Mouse (Mus musculus) MEL (cell line): Measurements from ENCODE around the gene Pik3cd. TPM values are rescaled to one million over a fixed set of nuclear protein-coding genes. Genes with fewer than 3 reads are reported as not detected.
A peak's percentile ranks its signal among the peaks of the same experiment; 100 is the strongest.

Experiments used
- DNase-seq: peaks from one replicate; pipeline ENCODE4 v3.0.0; 2011; ENCODE audit warnings: low read depth, low spot score
- H3K27ac ChIP-seq: 2 replicates; pipeline ENCODE4 v1.5.1; 2012; ENCODE audit warnings: low read depth, mild to moderate bottlenecking, control low read depth, low read length, moderate library complexity; ENCODE audit not compliant: control insufficient read depth
- H3K27me3 ChIP-seq, 2 experiments: fragments of 150-350 bp in 1 of 2; sonication (generic) in 1 of 2; 2 replicates each; pipeline ENCODE4 v1.6.1; 2012; ENCODE audit warnings: low read length in 2 of 2, mild to moderate bottlenecking in 2 of 2, improper control_type of control experiment in 1 of 2, moderate library complexity in 1 of 2; ENCODE audit not compliant: insufficient read depth in 2 of 2, control insufficient read depth in 1 of 2
- H3K36me3 ChIP-seq, 2 experiments: 2 replicates each; pipeline ENCODE4 v1.6.1; 2012 to 2014; ENCODE audit warnings: low read length in 2 of 2, improper control_type of control experiment in 1 of 2, inconsistent platforms in 1 of 2, mild to moderate bottlenecking in 1 of 2; ENCODE audit not compliant: insufficient read depth in 2 of 2, control insufficient read depth in 1 of 2
- H3K4me1 ChIP-seq, 2 experiments: fragments of 150-350 bp in 1 of 2; sonication (generic) in 1 of 2; 2 replicates each; pipeline ENCODE4 v1.6.1; 2012; ENCODE audit warnings: low read length in 2 of 2, improper control_type of control experiment in 1 of 2, mild to moderate bottlenecking in 1 of 2; ENCODE audit not compliant: insufficient read depth in 2 of 2, control insufficient read depth in 1 of 2
- H3K4me3 ChIP-seq, 2 experiments: fragments of 150-350 bp in 1 of 2; sonication (generic) in 1 of 2; 2 replicates each; pipeline ENCODE4 v1.5.1; 2012; ENCODE audit warnings: low read depth in 2 of 2, low read length in 2 of 2, mild to moderate bottlenecking in 2 of 2, moderate library complexity in 2 of 2, control low read depth in 1 of 2, improper control_type of control experiment in 1 of 2; ENCODE audit not compliant: control insufficient read depth in 1 of 2, insufficient read depth in 1 of 2
- H3K79me2 ChIP-seq: 2 replicates; pipeline ENCODE4 v1.6.1; 2012; ENCODE audit warnings: mild to moderate bottlenecking, low read length, moderate library complexity; ENCODE audit not compliant: control insufficient read depth, poor library complexity, insufficient read depth
- H3K9ac ChIP-seq: 2 replicates; pipeline ENCODE4 v1.6.1; 2012; ENCODE audit warnings: low read depth, mild to moderate bottlenecking, control low read depth, low read length, moderate library complexity; ENCODE audit not compliant: control insufficient read depth, poor library complexity, severe bottlenecking
- H3K9me3 ChIP-seq: fragments of 150-350 bp; sonication (generic); replicated peaks from 2 replicates; pipeline ENCODE4 v1.6.1; 2012; ENCODE audit warnings: mild to moderate bottlenecking, low read length, improper control_type of control experiment, moderate library complexity; ENCODE audit not compliant: insufficient read depth
- CHD1 ChIP-seq: IDR thresholded peaks from 2 replicates; pipeline ENCODE4 v1.6.1; 2012; ENCODE audit warnings: low read depth, mild to moderate bottlenecking, inconsistent platforms, low read length, improper control_type of control experiment
- CHD2 ChIP-seq: IDR thresholded peaks from 2 replicates; pipeline ENCODE4 v1.6.1; 2011; ENCODE audit warnings: low read length, improper control_type of control experiment
- CTCF ChIP-seq, 3 experiments: IDR thresholded peaks in 2 of 3; conservative IDR thresholded peaks in 1 of 3; 2 replicates each; pipeline ENCODE4 v1.5.1; 2011 to 2012; ENCODE audit warnings: low read length in 3 of 3, low read depth in 2 of 3, mild to moderate bottlenecking in 2 of 3, improper control_type of control experiment in 1 of 3, inconsistent platforms in 1 of 3, mixed read lengths in 1 of 3, moderate library complexity in 1 of 3; ENCODE audit not compliant: control insufficient read depth in 1 of 3, insufficient read depth in 1 of 3, poor library complexity in 1 of 3, severe bottlenecking in 1 of 3
- ETS1 ChIP-seq: IDR thresholded peaks from 2 replicates; pipeline ENCODE4 v1.6.1; 2012; ENCODE audit warnings: low read depth, mild to moderate bottlenecking, inconsistent platforms, low read length, improper control_type of control experiment, moderate library complexity
- GABPA ChIP-seq: IDR thresholded peaks from 2 replicates; pipeline ENCODE4 v1.6.1; 2012; ENCODE audit warnings: low read depth, mild to moderate bottlenecking, inconsistent platforms, low read length, improper control_type of control experiment, moderate library complexity
- MAFK ChIP-seq: IDR thresholded peaks from 2 replicates; pipeline ENCODE4 v1.6.1; 2011; ENCODE audit warnings: low read depth, mild to moderate bottlenecking, low read length, improper control_type of control experiment, borderline replicate concordance
- MAZ ChIP-seq: IDR thresholded peaks from 2 replicates; pipeline ENCODE4 v1.6.1; 2012; ENCODE audit warnings: low read depth, mild to moderate bottlenecking, inconsistent platforms, low read length, improper control_type of control experiment
- NRF1 ChIP-seq: IDR thresholded peaks from 2 replicates; pipeline ENCODE4 v1.6.1; 2014; ENCODE audit warnings: low read depth, mild to moderate bottlenecking, inconsistent platforms, low read length, improper control_type of control experiment, moderate library complexity; ENCODE audit not compliant: poor library complexity, insufficient read depth, severe bottlenecking
- POLR2A ChIP-seq, 2 experiments: IDR thresholded peaks; 2 replicates each; pipeline ENCODE4 v1.6.1; 2011 to 2012; ENCODE audit warnings: low read length in 2 of 2, mild to moderate bottlenecking in 2 of 2, control low read depth in 1 of 2, improper control_type of control experiment in 1 of 2, low read depth in 1 of 2, moderate library complexity in 1 of 2; ENCODE audit not compliant: control insufficient read depth in 1 of 2, insufficient read depth in 1 of 2, poor library complexity in 1 of 2
- RAD21 ChIP-seq: IDR thresholded peaks from 2 replicates; pipeline ENCODE4 v1.6.1; 2011; ENCODE audit warnings: mild to moderate bottlenecking, low read depth, low read length, improper control_type of control experiment
- SIN3A ChIP-seq: IDR thresholded peaks from 2 replicates; pipeline ENCODE4 v1.6.1; 2012; ENCODE audit warnings: low read length, improper control_type of control experiment, inconsistent platforms
- SMC3 ChIP-seq: IDR thresholded peaks from 2 replicates; pipeline ENCODE4 v1.6.1; 2011; ENCODE audit warnings: low read depth, low read length, improper control_type of control experiment
- UBTF ChIP-seq: IDR thresholded peaks from 2 replicates; pipeline ENCODE4 v1.6.1; 2012; ENCODE audit warnings: low read depth, mild to moderate bottlenecking, inconsistent platforms, low read length, improper control_type of control experiment, moderate library complexity, borderline replicate concordance; ENCODE audit not compliant: insufficient read depth
- USF1 ChIP-seq: IDR thresholded peaks from 2 replicates; pipeline ENCODE4 v1.6.1; 2014; ENCODE audit warnings: low read depth, mild to moderate bottlenecking, inconsistent platforms, low read length, improper control_type of control experiment, moderate library complexity
- USF2 ChIP-seq, 2 experiments: IDR thresholded peaks; 2 replicates each; pipeline ENCODE4 v1.6.1; 2011 to 2012; ENCODE audit warnings: improper control_type of control experiment in 2 of 2, low read length in 2 of 2, borderline replicate concordance in 1 of 2, inconsistent platforms in 1 of 2, low read depth in 1 of 2, mild to moderate bottlenecking in 1 of 2; ENCODE audit not compliant: insufficient read depth in 1 of 2
- ZC3H11A ChIP-seq: IDR thresholded peaks from 2 replicates; pipeline ENCODE4 v1.6.1; 2012; ENCODE audit warnings: low read depth, mild to moderate bottlenecking, inconsistent platforms, low read length, improper control_type of control experiment
- ZMIZ1 ChIP-seq: IDR thresholded peaks from 2 replicates; pipeline ENCODE4 v1.6.1; 2012; ENCODE audit warnings: low read depth, mild to moderate bottlenecking, inconsistent platforms, low read length, improper control_type of control experiment, moderate library complexity
- polyA plus RNA-seq, 2 experiments: library from polyadenylated mRNA; stranded (reverse) in 1 of 2; unstranded in 1 of 2; fragments of >175 nt in 1 of 2; fragments of >200 nt in 1 of 2; gene quantifications; 2 replicates each; pipeline versions ENCODE4 v1.2.1 to v1.2.4; 2012; ENCODE audit warnings: low replicate concordance in 2 of 2, low read depth in 1 of 2; ENCODE audit not compliant: insufficient read length in 2 of 2, insufficient read depth in 1 of 2, missing spikeins in 1 of 2
- total RNA-seq: library from RNA; depleted of rRNA; stranded (reverse); fragments of 300-350 nt; gene quantifications from 2 replicates; pipeline ENCODE4 v1.2.3, GENCODE M21; 2012

Pik3cd gene
- total and polyA plus RNA-seq, 3 experiments, result 45.9 to 152 (median 49.8) TPM

DNA sequence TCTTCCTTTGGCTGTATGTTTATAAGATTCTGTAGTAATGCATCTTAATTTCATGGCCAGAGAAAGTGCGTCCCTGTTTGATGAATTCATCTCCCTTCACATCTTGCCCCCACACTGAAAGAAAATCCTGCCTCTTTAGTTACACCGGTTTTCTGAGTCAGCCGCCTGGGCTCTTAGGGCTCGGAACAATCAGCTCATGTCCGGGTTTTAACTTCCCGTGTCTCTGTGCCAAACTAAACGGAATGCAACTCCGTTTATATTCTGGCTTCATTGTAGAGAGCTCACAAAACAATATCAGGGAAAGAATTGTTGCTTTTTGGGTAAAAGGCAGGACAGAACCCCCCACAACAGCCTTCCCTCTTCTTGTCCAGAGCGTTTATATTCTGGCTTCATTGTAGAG, 73.6 kb downstream of the Pik3cd start:
- Histone ChIP-seq H3K27ac (no peak overlapping the region), H3K79me2 (no peaks in the 10 kb centered on the region), H3K4me1 (peaks cover 6 to 9% of the 10 kb centered on the region in 2 experiments)
- TF ChIP-seq ETS1, result no peak
- TF ChIP-seq CHD1, result no peak
- TF ChIP-seq, all 39 proteins: peak for 0
- H3K36me3 ChIP-seq, result peaks cover 0 to 11% of the 10 kb centered on the region in 2 experiments; a peak in 2 of 4 replicates
- no peaks in the 10 kb centered on the region for H3K9me3 ChIP-seq
- H3K4me3 ChIP-seq, result no peak overlapping the region
- no peak for DNase-seq
- H3K9ac ChIP-seq, result no peak overlapping the region
- H3K27me3 ChIP-seq, result peaks cover 0 to 2% of the 10 kb centered on the region in 2 experiments; a peak in 2 of 4 replicates

DNA sequence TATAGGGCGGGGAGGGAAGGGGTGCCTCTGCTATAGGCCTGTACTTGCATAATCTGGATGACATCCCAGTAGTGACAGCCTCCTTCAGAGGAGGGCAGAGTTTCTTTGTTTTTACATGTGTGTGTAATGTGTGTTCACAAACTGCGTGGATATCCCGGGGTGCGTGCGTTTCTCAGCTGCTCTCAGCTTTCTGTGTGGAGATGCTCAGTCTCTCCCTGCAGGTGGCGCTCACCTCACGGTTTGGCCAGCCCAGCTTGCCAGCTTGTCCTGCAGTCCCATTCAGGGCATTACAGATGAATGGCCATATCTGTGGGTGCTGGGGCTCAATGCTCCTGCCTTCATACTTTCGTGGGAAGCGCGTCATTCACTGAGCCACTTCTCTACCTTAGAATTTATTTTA, 74.0 kb downstream of the Pik3cd start:
- no peak for TF ChIP-seq MAFK
- TF ChIP-seq RAD21, result peak; percentile 92
- no peak for TF ChIP-seq UBTF
- TF ChIP-seq NRF1, result no peak
- peak; percentile 88 to 95 (median 92) for TF ChIP-seq CTCF (IDR thresholded peaks at IDR 0.05 in 2 of 3, conservative IDR thresholded peaks at IDR 0.05 in 1 of 3; ENCODE audit: control insufficient read depth in 1 of 3, insufficient read depth in 1 of 3, low read depth in 2 of 3, low read length in 3 of 3, poor library complexity in 1 of 3, severe bottlenecking in 1 of 3)
- TF ChIP-seq SMC3, result peak; percentile 93
- TF ChIP-seq SIN3A, result no peak
- TF ChIP-seq CHD1, result no peak
- peak; percentile 88 for TF ChIP-seq ZC3H11A
- no peak for TF ChIP-seq POLR2A (IDR thresholded peaks at IDR 0.05; ENCODE audit: control insufficient read depth in 1 of 2, insufficient read depth in 1 of 2, low read depth in 1 of 2, low read length in 2 of 2, poor library complexity in 1 of 2)
- no peak for TF ChIP-seq CHD2
- no peak for TF ChIP-seq ZMIZ1
- TF ChIP-seq USF1, result no peak
- TF ChIP-seq GABPA, result no peak
- TF ChIP-seq USF2 (IDR thresholded peaks at IDR 0.05; ENCODE audit: borderline replicate concordance in 1 of 2, insufficient read depth in 1 of 2, low read depth in 1 of 2, low read length in 2 of 2), result no peak
- no peak for TF ChIP-seq MAZ
- H3K36me3 ChIP-seq, result peaks cover 0 to 7% of the 10 kb centered on the region in 2 experiments; a peak in 2 of 4 replicates
- H3K9me3 ChIP-seq, result no peaks in the 10 kb centered on the region
- H3K27me3 ChIP-seq, result peaks cover 0 to 2% of the 10 kb centered on the region in 2 experiments; a peak in 2 of 4 replicates
- H3K79me2 ChIP-seq, result no peaks in the 10 kb centered on the region
- H3K4me1 ChIP-seq, result peaks cover 6% of the 10 kb centered on the region in 2 experiments
- no peak overlapping the region for H3K4me3 ChIP-seq
- H3K27ac ChIP-seq, result no peak overlapping the region
- peak; percentile 73 for DNase-seq
- H3K9ac ChIP-seq, result no peak overlapping the region
